Mouse (Mus musculus): ENCODE results near the gene Mycbp. TPM values are rescaled to one million over a fixed set of nuclear protein-coding genes. Genes with fewer than 3 reads are reported as not detected.

The Mycbp gene
- polyA plus RNA-seq, 1 experiment: 15.7 TPM

DNA sequence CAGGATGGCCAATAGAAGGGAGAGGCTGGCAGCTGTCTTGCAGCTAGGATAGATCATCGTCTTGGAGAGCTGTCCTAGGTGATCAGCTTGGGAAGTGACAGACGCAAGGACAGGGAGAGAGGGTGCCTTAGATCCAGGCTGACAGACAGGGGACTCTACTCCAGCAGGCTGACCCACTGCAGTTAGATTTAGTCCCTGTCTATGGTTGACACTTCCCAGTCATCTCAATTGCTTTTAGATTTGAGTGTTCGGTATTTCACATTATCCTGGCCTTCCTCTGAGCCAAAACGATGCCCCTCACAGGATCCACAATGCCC is 52.8 kb downstream of the Mycbp start:
- DNase-seq: no peak
- TF ChIP-seq POLR2A (IDR thresholded peaks at IDR 0.05; ENCODE audit: borderline replicate concordance, extremely low read depth, low read depth, low read length) (no peak), CTCF (IDR thresholded peaks at IDR 0.05; ENCODE audit: insufficient read depth, low read length) (no peak)
- 59% methylated on average over 4 of the region's 4 CpGs for WGBS
- Histone ChIP-seq H3K4me1 (ENCODE audit: control insufficient read depth, insufficient read depth, low read length) (no peaks in the 10 kb centered on the region), H3K4me3 (replicated peaks; ENCODE audit: extremely low read depth, low read depth, low read length) (no peak overlapping the region)

DNA sequence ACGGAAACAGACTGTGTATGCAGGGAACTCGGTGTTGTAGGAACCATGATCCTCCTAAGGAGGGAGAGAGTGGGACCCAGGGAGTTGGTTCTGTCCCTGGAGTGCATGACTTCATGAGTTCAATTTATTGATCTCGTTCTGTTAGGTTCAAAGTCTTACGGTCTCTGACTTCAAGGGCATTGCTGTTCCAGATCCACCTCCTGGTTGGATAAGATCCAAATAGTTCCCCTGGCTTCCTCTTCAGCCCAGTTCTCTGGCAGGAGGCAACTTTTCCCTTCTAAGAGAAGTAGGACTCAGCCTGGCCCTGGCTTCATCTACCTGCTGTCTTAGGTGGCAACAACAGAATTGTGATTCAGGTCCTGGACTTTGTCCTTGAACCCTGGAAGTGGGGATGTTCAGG is 53.3 kb downstream of the Mycbp start:
- no peak for TF ChIP-seq CTCF (IDR thresholded peaks at IDR 0.05; ENCODE audit: insufficient read depth, low read length)
- TF ChIP-seq POLR2A (IDR thresholded peaks at IDR 0.05; ENCODE audit: borderline replicate concordance, extremely low read depth, low read depth, low read length): no peak
- WGBS: 55% methylated on average over 4 of the region's 4 CpGs
- DNase-seq: no peak
- H3K4me1 ChIP-seq (ENCODE audit: control insufficient read depth, insufficient read depth, low read length): no peaks in the 10 kb centered on the region
- no peak overlapping the region for H3K4me3 ChIP-seq (replicated peaks; ENCODE audit: extremely low read depth, low read depth, low read length)

DNA sequence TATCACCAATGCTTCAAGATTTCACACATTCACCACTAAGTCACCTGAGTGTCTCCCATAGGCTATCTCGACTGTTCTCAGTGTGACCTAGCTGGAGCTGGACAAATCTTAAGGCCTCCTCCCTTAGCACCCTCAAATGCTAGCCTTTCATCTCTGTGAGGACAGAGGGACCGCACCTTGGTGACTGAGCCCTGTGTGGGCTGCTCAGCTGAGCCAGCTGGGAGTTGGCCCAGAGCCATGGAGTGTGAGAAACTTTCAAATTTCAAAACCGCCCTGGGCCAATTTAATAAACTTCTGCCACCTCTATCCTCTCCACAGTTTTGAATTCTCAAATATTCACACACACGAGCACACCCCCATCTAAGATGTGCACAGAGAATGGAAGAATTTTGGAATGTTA is 56.3 kb downstream of the Mycbp start:
- 46% methylated on average over 4 of the region's 4 CpGs for WGBS
- no peak for DNase-seq
- TF ChIP-seq POLR2A (IDR thresholded peaks at IDR 0.05; ENCODE audit: borderline replicate concordance, extremely low read depth, low read depth, low read length) (no peak), CTCF (IDR thresholded peaks at IDR 0.05; ENCODE audit: insufficient read depth, low read length) (no peak)
- Histone ChIP-seq H3K4me3 (replicated peaks; ENCODE audit: extremely low read depth, low read depth, low read length) (no peak overlapping the region), H3K4me1 (ENCODE audit: control insufficient read depth, insufficient read depth, low read length) (no peaks in the 10 kb centered on the region)

Other genes starting within 250 kb of the Mycbp start
- gene Macf1, start 220.5 kb upstream of the Mycbp start, polyA plus RNA-seq (2012; rRNA removed): 216 and 249 TPM in 2 replicates
- 24.3 and 54.2 TPM in 2 replicates for gene Ndufs5, start 186.6 kb upstream of the Mycbp start, polyA plus RNA-seq (2012; rRNA removed)
- gene Akirin1, start 154.5 kb upstream of the Mycbp start, polyA plus RNA-seq (2012; rRNA removed): 23.6 and 27.8 TPM in 2 replicates
- 0.29 and 0.66 TPM in 2 replicates for gene Rhbdl2, start 117.0 kb upstream of the Mycbp start, polyA plus RNA-seq (2012; rRNA removed)
- gene 4933427I04Rik, start 45.2 kb upstream of the Mycbp start, polyA plus RNA-seq (2012; rRNA removed): not detected in 2 replicates
- gene Rragc, start 12.6 kb downstream of the Mycbp start, polyA plus RNA-seq (2012; rRNA removed): 39.9 and 49.6 TPM in 2 replicates
- gene 4930535I16Rik, start 13.2 kb downstream of the Mycbp start, polyA plus RNA-seq (2012; rRNA removed): not detected in 2 replicates

Data from lung, adult 2 months (tissue).